Mouse (Mus musculus) naive thymus-derived CD4-positive, alpha-beta T cell, adult 2 months (primary cell): ENCODE results near the gene Cryba1.
"Not testable (repeated sequence)": the region's sequence is repeated elsewhere in the genome, so short reads cannot be mapped to it uniquely, and the experiment has no call there.

Source experiments
- DNase-seq: peaks from one replicate; pipeline ENCODE4 v3.0.0-alpha.2; 2011; ENCODE audit warnings: low read depth

Cryba1 gene

GRCm38 (mm10) chr11:77725183-77725582 is at the start of gene Cryba1:
TSS of gene Cryba1 (minus strand) at chr11:77725283.
- DNase-seq: no peak

GRCm38 (mm10) chr11:77771879-77772713 is 47.0 kb upstream of the Cryba1 start:
- peak; percentile 52 for DNase-seq

- no peak for DNase-seq
These were observed 45.3 kb upstream of the Cryba1 start for GRCm38 (mm10) chr11:77770346-77770745.

- DNase-seq: no peak
These were observed 44.4 kb upstream of the Cryba1 start for GRCm38 (mm10) chr11:77769496-77769895.

GRCm38 (mm10) chr11:77766351-77767001 is 41.4 kb upstream of the Cryba1 start:
- DNase-seq: peak; percentile 71

- DNase-seq: no peak
These were observed 40.3 kb upstream of the Cryba1 start for GRCm38 (mm10) chr11:77765459-77765777.

GRCm38 (mm10) chr11:77764694-77765458 is 39.8 kb upstream of the Cryba1 start:
- no peak for DNase-seq

- peak; percentile 54 for DNase-seq
These were observed 38.7 kb upstream of the Cryba1 start for GRCm38 (mm10) chr11:77763673-77764340.

GRCm38 (mm10) chr11:77762783-77763672 is 37.9 kb upstream of the Cryba1 start, which contains the start of gene Myo18a:
TSS of gene Myo18a (plus strand) at chr11:77763246.
- DNase-seq: peak; percentile 90

GRCm38 (mm10) chr11:77760031-77760430 is 34.9 kb upstream of the Cryba1 start:
- no peak for DNase-seq

- DNase-seq: no peak
These were observed 28.4 kb upstream of the Cryba1 start for GRCm38 (mm10) chr11:77753469-77753868.

- no peak for DNase-seq
These were observed 27.4 kb upstream of the Cryba1 start for GRCm38 (mm10) chr11:77752525-77752924.

- DNase-seq: no peak
These were observed 23.9 kb upstream of the Cryba1 start for GRCm38 (mm10) chr11:77748996-77749395.

- not testable (repeated sequence) for DNase-seq
These were observed 22.0 kb upstream of the Cryba1 start for GRCm38 (mm10) chr11:77747103-77747502.

- no peak for DNase-seq
These were observed 21.6 kb upstream of the Cryba1 start for GRCm38 (mm10) chr11:77746652-77747051.

- peak; percentile 54 for DNase-seq
These were observed 18.9 kb upstream of the Cryba1 start for GRCm38 (mm10) chr11:77743966-77744365.

- DNase-seq: no peak
These were observed 13.5 kb upstream of the Cryba1 start for GRCm38 (mm10) chr11:77738555-77738954.

- DNase-seq: peak; percentile 78
These were observed 12.2 kb upstream of the Cryba1 start for GRCm38 (mm10) chr11:77737289-77737688.

GRCm38 (mm10) chr11:77728587-77728986 is 3.5 kb upstream of the Cryba1 start:
- no peak for DNase-seq

- no peak for DNase-seq
These were observed 317 bp downstream of the Cryba1 start for GRCm38 (mm10) chr11:77724766-77725165.

- no peak for DNase-seq
These were observed 3.7 kb downstream of the Cryba1 start for GRCm38 (mm10) chr11:77721389-77721788.
